Mouse (Mus musculus) hematopoietic stem cell, adult 5-6 weeks (primary cell): ENCODE data around the gene Obsl1. TPM values are rescaled to one million over a fixed set of nuclear protein-coding genes. Genes with fewer than 3 reads are reported as not detected.

Experiments
- ATAC-seq, 2 experiments: fragments of 125-278 bp in 1 of 2; replicated peaks in 1 of 2; 2 replicates each; pipeline ENCODE4 v1.8.0; 2016 to 2017; ENCODE audit warnings: inconsistent platforms in 2 of 2, mild to moderate bottlenecking in 2 of 2, moderate number of reproducible peaks in 2 of 2, low read depth in 1 of 2, moderate TSS enrichment in 1 of 2; ENCODE audit not compliant: low FRiP score in 2 of 2, poor library complexity in 2 of 2, severe bottlenecking in 2 of 2, insufficient read depth in 1 of 2, low TSS enrichment in 1 of 2
- total RNA-seq: library from RNA; stranded (forward); fragments of 172-1452, 232-1000 nt; gene quantifications from 2 replicates; pipeline ENCODE4 v1.2.3, GENCODE M21; 2017

Gene Obsl1
- total RNA-seq, 1 experiment from 2014 or later: 11.3 TPM

GRCm38 (mm10) chr1:75499441-75499840, 6.8 kb downstream of the Obsl1 start:
- no peak for ATAC-seq

DNA sequence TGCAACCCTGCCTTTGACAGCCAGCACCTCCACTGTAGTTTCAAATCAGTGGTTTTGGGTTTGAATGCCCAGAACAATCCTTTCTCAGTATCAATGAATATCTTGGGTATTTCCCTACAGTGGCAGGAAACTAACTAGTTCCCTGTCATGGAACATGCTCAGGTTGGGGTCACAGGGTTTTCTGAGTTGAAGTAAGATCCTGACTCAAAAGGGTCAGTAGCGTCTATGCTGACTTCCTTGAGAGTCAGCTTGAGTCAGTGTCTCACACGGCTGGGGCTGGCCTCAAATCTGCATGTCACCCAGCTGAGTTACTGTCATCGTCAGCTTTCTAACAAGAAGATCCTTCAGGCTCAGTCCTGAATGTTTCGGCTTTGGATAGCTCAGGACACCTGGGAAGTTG, 7.4 kb downstream of the Obsl1 start:
- ATAC-seq: no peak

- ATAC-seq: peak; percentile 44 to 53; a peak in 1 of 4 replicates
Observed at GRCm38 (mm10) chr1:75494878-75495548, 11.2 kb downstream of the Obsl1 start.

DNA sequence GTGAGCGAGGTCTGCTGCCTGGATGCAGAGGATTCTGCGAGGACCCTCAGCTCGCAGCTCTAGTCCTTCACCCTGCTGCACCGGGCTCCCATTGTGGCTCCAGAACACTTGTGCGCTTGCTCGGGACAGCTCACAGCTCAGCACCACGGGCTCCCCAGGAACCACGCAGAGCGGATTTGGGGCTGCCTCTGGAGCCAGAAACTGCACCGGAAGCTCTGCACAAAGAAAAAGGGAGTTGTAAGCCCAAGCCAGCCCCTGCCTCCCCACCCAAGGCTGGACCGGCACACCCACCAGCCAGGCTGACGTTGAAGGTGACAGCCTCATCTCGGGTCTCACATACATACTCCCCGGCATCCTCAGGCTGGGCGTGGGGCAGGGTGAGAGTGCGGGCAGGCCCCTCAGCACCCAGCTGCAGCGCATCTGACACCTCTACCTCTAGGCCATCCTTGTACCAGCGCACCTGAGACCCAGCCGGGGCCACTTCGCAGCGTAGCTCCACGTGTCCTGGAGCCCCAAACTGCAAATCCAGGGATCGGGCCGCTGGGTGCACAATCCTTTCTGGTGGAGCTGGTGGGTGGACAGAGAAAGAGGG, 13.6 kb downstream of the Obsl1 start:
- no peak for ATAC-seq

DNA sequence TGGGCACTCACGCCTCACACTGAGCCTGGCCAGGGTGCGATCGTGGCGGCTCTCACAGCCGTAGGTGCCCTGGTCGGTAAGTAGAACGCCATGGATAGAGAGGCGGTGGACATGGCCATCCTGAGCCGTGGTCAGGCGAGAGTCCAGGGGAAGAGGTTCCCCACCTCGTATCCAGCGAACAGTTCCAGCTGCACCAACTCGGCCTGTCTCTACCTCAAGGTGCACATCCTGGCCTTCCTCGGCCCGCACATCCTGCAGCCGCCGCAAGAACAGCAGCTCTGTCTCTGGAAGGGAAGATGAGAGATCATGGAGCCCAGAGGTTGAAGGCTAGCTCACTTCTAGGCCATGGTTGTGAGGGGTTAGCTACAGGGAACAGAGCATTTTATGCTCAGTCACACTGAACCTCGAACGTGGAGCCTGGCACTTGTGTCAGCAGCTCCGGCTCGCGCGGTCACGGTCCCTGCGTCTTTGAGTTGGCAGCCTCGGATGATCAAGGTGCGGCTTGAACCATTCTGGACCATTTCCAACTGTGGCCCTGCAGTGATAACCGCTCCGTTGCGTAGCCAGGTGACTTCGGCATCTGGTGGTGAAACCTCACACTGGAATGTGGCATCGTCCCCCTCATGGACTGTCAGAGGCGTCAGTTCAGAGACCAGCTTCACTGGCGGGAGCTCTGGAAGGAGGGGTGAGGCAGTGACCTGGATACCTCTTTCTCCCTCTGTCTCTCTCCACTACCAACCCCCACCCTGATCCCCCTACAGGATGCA, 15.3 kb downstream of the Obsl1 start:
- no peak for ATAC-seq

DNA sequence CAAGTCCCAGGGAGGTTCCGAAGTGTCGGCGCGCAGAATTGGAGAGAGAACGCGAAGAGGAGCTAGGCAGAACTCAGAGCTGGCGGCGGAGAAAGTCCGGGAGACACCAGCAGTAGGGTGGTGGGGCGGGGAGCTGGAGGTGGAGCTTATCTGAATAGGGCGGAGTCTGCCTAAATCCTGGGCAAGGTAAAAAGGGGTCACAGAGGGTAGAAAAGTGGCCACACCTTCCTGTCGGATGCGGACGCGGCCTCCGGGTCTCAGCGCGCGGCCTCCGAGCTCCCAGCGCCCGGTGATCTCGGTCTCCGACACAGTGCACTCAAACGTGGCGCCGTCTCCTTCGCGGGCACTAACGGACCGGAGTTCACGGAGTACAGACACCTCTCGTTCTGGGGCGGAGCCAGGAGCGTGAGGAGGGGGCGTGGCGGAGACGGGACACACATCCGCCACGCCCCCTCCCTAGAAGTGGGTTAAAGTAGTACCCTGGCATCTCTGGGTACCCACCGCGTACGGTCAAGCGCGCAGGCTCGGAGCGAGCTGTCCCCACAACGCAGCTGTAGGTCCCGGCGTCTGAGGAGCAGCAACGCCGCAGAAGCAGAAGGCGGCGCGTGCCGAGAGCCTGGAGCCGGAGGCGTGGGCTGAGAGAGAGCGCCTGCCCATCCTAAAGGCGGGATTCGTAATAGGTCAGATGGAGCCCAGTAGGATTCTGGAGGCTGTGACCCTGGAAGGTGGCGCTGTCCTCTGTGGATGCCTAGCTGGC, 18.7 kb downstream of the Obsl1 start:
- peak; percentile 44 for ATAC-seq

DNA sequence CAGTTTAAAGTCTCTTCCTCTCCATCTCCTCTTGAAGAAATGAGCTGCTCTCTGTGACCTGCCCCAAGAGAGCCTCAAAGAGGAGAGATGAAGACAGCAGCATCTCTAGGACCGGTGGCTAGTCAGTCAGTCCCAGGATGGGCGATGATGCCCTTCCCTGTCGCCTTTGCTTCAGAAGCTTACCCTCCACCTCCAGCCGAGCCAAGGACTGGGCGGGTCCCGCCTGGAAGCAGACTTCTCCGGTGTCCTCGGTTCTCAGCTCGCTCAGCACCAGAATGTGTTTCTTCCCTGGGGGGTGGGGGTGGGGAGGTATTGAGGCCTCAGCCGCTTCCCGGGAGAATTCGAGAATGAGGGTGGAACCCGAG, 19.2 kb downstream of the Obsl1 start:
- ATAC-seq: no peak

DNA sequence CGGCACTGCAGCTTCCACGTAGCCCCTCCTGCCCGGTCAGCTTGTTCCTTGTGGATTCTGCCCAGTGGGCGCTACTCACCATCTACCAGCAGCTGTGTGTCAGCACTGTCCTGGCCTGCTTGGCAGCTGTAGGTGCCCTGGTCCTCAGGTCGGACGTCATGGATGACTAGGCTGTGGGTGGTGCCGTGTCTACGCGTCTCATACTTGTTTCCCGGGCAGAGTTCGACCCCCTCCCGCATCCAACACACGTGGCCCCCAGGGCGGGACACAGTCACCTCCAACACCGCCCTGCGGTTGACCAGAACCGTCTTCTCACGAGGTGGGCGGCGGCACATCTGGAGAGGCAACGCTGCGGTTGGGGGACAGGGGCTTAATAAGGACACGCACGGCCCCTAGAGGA, 19.7 kb downstream of the Obsl1 start:
- ATAC-seq: peak in 1 of 2 experiments; percentile 22; a peak in 1 of 4 replicates

- no peak for ATAC-seq
Observed at GRCm38 (mm10) chr1:75480735-75481134, 25.5 kb downstream of the Obsl1 start.

- ATAC-seq: no peak
Observed at GRCm38 (mm10) chr1:75480036-75480435, 26.2 kb downstream of the Obsl1 start.

GRCm38 (mm10) chr1:75479635-75479989, 26.6 kb downstream of the Obsl1 start:
- no peak for ATAC-seq

GRCm38 (mm10) chr1:75478916-75479634, 27.2 kb downstream of the Obsl1 start, which contains the start of the genes Chpf and Tmem198:
Chpf (minus strand) TSS chr1:75479307.
Tmem198 (plus strand) TSS chr1:75479532.
- peak; percentile 68 to 79 for ATAC-seq

- ATAC-seq: no peak
Observed at GRCm38 (mm10) chr1:75478497-75478896, 27.8 kb downstream of the Obsl1 start.

GRCm38 (mm10) chr1:75477966-75478290, 28.3 kb downstream of the Obsl1 start:
- no peak for ATAC-seq

GRCm38 (mm10) chr1:75477264-75477965, 28.8 kb downstream of the Obsl1 start:
- peak; percentile 50 to 54; a peak in 3 of 4 replicates for ATAC-seq

GRCm38 (mm10) chr1:75476441-75476840, 29.8 kb downstream of the Obsl1 start:
- no peak for ATAC-seq
